Mouse (Mus musculus): ENCODE data around the gene Olfr18. TPM values are rescaled to one million over a fixed set of nuclear protein-coding genes. Genes with fewer than 3 reads are reported as not detected.

Olfr18 gene
- polyA plus RNA-seq, 1 experiment from 2014 or later = 0.19 TPM

Other genes starting within 250 kb of the Olfr18 start
- gene Olfr868, start 237.5 kb downstream of the Olfr18 start, polyA plus RNA-seq (2015; fragmentation: Nextera tagmentation; extraction: Ambion mirVana) = not detected in 2 replicates
- not detected in 2 replicates for gene Olfr869, start 207.1 kb downstream of the Olfr18 start, polyA plus RNA-seq (2015; fragmentation: Nextera tagmentation; extraction: Ambion mirVana)
- gene Olfr870, start 162.0 kb downstream of the Olfr18 start, polyA plus RNA-seq (2015; fragmentation: Nextera tagmentation; extraction: Ambion mirVana) = not detected in 2 replicates
- not detected in 2 replicates for gene Olfr871, start 123.9 kb downstream of the Olfr18 start, polyA plus RNA-seq (2015; fragmentation: Nextera tagmentation; extraction: Ambion mirVana)
- gene Olfr872, start 99.0 kb downstream of the Olfr18 start, polyA plus RNA-seq (2015; fragmentation: Nextera tagmentation; extraction: Ambion mirVana) = not detected in 2 replicates
- not detected in 2 replicates for gene Olfr39, start 53.7 kb downstream of the Olfr18 start, polyA plus RNA-seq (2015; fragmentation: Nextera tagmentation; extraction: Ambion mirVana)
- gene Olfr873, start 37.6 kb downstream of the Olfr18 start, polyA plus RNA-seq (2015; fragmentation: Nextera tagmentation; extraction: Ambion mirVana) = not detected in 2 replicates
- gene Zfp560, start 49.1 kb upstream of the Olfr18 start, polyA plus RNA-seq (2015; fragmentation: Nextera tagmentation; extraction: Ambion mirVana) = 33.4 and 39.4 TPM in 2 replicates
- 13.9 and 15.8 TPM in 2 replicates for gene Zfp26, start 124.1 kb upstream of the Olfr18 start, polyA plus RNA-seq (2015; fragmentation: Nextera tagmentation; extraction: Ambion mirVana)
- 30.7 and 31.0 TPM in 2 replicates for gene Zfp426, start 156.7 kb upstream of the Olfr18 start, polyA plus RNA-seq (2015; fragmentation: Nextera tagmentation; extraction: Ambion mirVana)
- gene Zfp266, start 185.3 kb upstream of the Olfr18 start, polyA plus RNA-seq (2015; fragmentation: Nextera tagmentation; extraction: Ambion mirVana) = 117 and 124 TPM in 2 replicates
- 49.1 and 60.5 TPM in 2 replicates for gene Zfp846, start 245.2 kb upstream of the Olfr18 start, polyA plus RNA-seq (2015; fragmentation: Nextera tagmentation; extraction: Ambion mirVana)

All from midbrain, embryonic 15.5 days (tissue).